Mouse (Mus musculus) neural tube, embryonic 15.5 days (tissue): ENCODE data around the gene Asic5. TPM values are rescaled to one million over a fixed set of nuclear protein-coding genes. Genes with fewer than 3 reads are reported as not detected.
A peak's percentile ranks its signal among the peaks of the same experiment; 100 is the strongest.

Source experiments
- ATAC-seq: fragments of 200-750 bp; cut with Nextera tagmentation; 2 replicates; pipeline ENCODE4 v1.8.0; 2017; ENCODE audit warnings: mild to moderate bottlenecking, moderate TSS enrichment, moderate library complexity; ENCODE audit not compliant: low FRiP score
- H3K27ac ChIP-seq: fragments of 300-500 bp; sonication (generic); replicated peaks from 2 replicates; pipeline ENCODE4 v1.5.1; 2015; ENCODE audit warnings: mild to moderate bottlenecking, inconsistent platforms
- H3K27me3 ChIP-seq: fragments of 300-500 bp; sonication (generic); replicated peaks from 2 replicates; pipeline ENCODE4 v1.6.1; 2015; ENCODE audit warnings: inconsistent platforms
- H3K36me3 ChIP-seq: fragments of 300-500 bp; sonication (generic); 2 replicates; pipeline ENCODE4 v1.6.1; 2015; ENCODE audit warnings: inconsistent platforms
- H3K4me1 ChIP-seq: fragments of 300-500 bp; sonication (generic); 2 replicates; pipeline ENCODE4 v1.6.1; 2015; ENCODE audit warnings: inconsistent platforms
- H3K4me2 ChIP-seq: fragments of 300-500 bp; sonication (generic); 2 replicates; pipeline ENCODE4 v1.6.1; 2015; ENCODE audit warnings: inconsistent platforms, mild to moderate bottlenecking, moderate library complexity
- H3K4me3 ChIP-seq: fragments of 300-500 bp; sonication (generic); replicated peaks from 2 replicates; pipeline ENCODE4 v1.5.1; 2015; ENCODE audit warnings: mild to moderate bottlenecking, inconsistent platforms
- H3K9ac ChIP-seq: fragments of 300-500 bp; sonication (generic); replicated peaks from 2 replicates; pipeline ENCODE4 v1.6.1; 2015; ENCODE audit warnings: mild to moderate bottlenecking, inconsistent platforms
- H3K9me3 ChIP-seq: fragments of 300-500 bp; sonication (generic); replicated peaks from 2 replicates; pipeline ENCODE4 v1.6.1; 2016; ENCODE audit warnings: inconsistent platforms
- WGBS: fragments of 180-500 bp; shearing (Covaris S2); methylation state at CpG from one replicate; pipeline ENCODE4 v1.1.7; 2015; ENCODE audit warnings: mixed read lengths; 5-methylcytosine and 5-hydroxymethylcytosine counted together
- polyA plus RNA-seq: library from polyadenylated mRNA; unstranded; fragments of >200 nt; fragmentation: Nextera tagmentation; extraction: Ambion mirVana; gene quantifications from 2 replicates; pipeline ENCODE4 v1.2.1, GENCODE M21; 2015

Gene Asic5
- not detected in 2 replicates for polyA plus RNA-seq

- no peaks in the 10 kb centered on the region for H3K4me1 ChIP-seq
- H3K9me3 ChIP-seq: no peaks in the 10 kb centered on the region
- H3K27ac ChIP-seq: no peak within 1 kb of the TSS
- no peaks in the 10 kb centered on the region for H3K27me3 ChIP-seq
- no peak for ATAC-seq
- no peak within 1 kb of the TSS for H3K4me2 ChIP-seq
- 87% methylated on average over 5 of the region's 5 CpGs for WGBS
- H3K36me3 ChIP-seq: no peaks in the 10 kb centered on the region
- no peak within 1 kb of the TSS for H3K4me3 ChIP-seq
- no peak within 1 kb of the TSS for H3K9ac ChIP-seq
Measured at GRCm38 (mm10) chr3:81981990-81982389, at the start of gene Asic5. Asic5 (plus strand) TSS chr3:81982290.

- no peak overlapping the region for H3K27ac ChIP-seq
- no peak overlapping the region for H3K9ac ChIP-seq
- H3K4me1 ChIP-seq: peaks cover 6% of the 10 kb centered on the region; the same call in 1 of the 2 replicates
- 81% methylated on average over 4 of the region's 4 CpGs for WGBS
- no peaks in the 10 kb centered on the region for H3K9me3 ChIP-seq
- H3K36me3 ChIP-seq: no peaks in the 10 kb centered on the region
- H3K27me3 ChIP-seq: no peaks in the 10 kb centered on the region
- no peak overlapping the region for H3K4me3 ChIP-seq
- H3K4me2 ChIP-seq: peak overlapping the region; percentile 74
- ATAC-seq: no peak
Measured at GRCm38 (mm10) chr3:81933348-81933747, 48.7 kb upstream of the Asic5 start.

- Histone ChIP-seq H3K9ac (no peak overlapping the region), H3K27me3 (no peaks in the 10 kb centered on the region), H3K4me2 (no peak overlapping the region), H3K27ac (no peak overlapping the region), H3K36me3 (no peaks in the 10 kb centered on the region), H3K4me3 (no peak overlapping the region), H3K9me3 (no peaks in the 10 kb centered on the region), H3K4me1 (no peaks in the 10 kb centered on the region)
- ATAC-seq: no peak
- WGBS: 80% methylated on average over 3 of the region's 3 CpGs
Measured at GRCm38 (mm10) chr3:81938924-81939323, 43.2 kb upstream of the Asic5 start.

GRCm38 (mm10) chr3:81942341-81942740 lies 39.7 kb upstream of the Asic5 start:
- Histone ChIP-seq H3K27ac (no peak overlapping the region), H3K27me3 (no peaks in the 10 kb centered on the region), H3K4me1 (no peaks in the 10 kb centered on the region), H3K9me3 (no peaks in the 10 kb centered on the region), H3K9ac (no peak overlapping the region), H3K4me2 (no peak overlapping the region), H3K36me3 (no peaks in the 10 kb centered on the region), H3K4me3 (no peak overlapping the region)
- 93% methylated on average over 3 of the region's 3 CpGs for WGBS
- no peak for ATAC-seq

- Histone ChIP-seq H3K4me1 (no peaks in the 10 kb centered on the region), H3K4me2 (no peak overlapping the region), H3K36me3 (no peaks in the 10 kb centered on the region), H3K27ac (no peak overlapping the region), H3K4me3 (no peak overlapping the region), H3K9me3 (no peaks in the 10 kb centered on the region), H3K27me3 (no peaks in the 10 kb centered on the region), H3K9ac (no peak overlapping the region)
- ATAC-seq: no peak
- 91% methylated on average over 3 of the region's 3 CpGs for WGBS
Measured at GRCm38 (mm10) chr3:81943097-81943496, 39.0 kb upstream of the Asic5 start.

GRCm38 (mm10) chr3:81944851-81945393 lies 37.2 kb upstream of the Asic5 start:
- H3K4me2 ChIP-seq: no peak overlapping the region
- no peak for ATAC-seq
- no peak overlapping the region for H3K27ac ChIP-seq
- H3K9me3 ChIP-seq: no peaks in the 10 kb centered on the region
- H3K9ac ChIP-seq: no peak overlapping the region
- 93% methylated on average over 7 of the region's 7 CpGs for WGBS
- no peaks in the 10 kb centered on the region for H3K36me3 ChIP-seq
- H3K4me3 ChIP-seq: no peak overlapping the region
- no peaks in the 10 kb centered on the region for H3K4me1 ChIP-seq
- no peaks in the 10 kb centered on the region for H3K27me3 ChIP-seq

GRCm38 (mm10) chr3:81949048-81949447 lies 33.0 kb upstream of the Asic5 start:
- Histone ChIP-seq H3K27me3 (no peaks in the 10 kb centered on the region), H3K36me3 (no peaks in the 10 kb centered on the region), H3K4me2 (no peak overlapping the region), H3K27ac (no peak overlapping the region), H3K4me1 (0 out of 2 replicates have a peak, but pooled peaks cover 2% of the 10 kb centered on the region), H3K4me3 (no peak overlapping the region), H3K9me3 (no peaks in the 10 kb centered on the region), H3K9ac (no peak overlapping the region)
- no peak for ATAC-seq
- 86% methylated on average over 1 of the region's 1 CpGs for WGBS

GRCm38 (mm10) chr3:81951785-81952184 lies 30.3 kb upstream of the Asic5 start:
- H3K4me3 ChIP-seq: no peak overlapping the region
- H3K9me3 ChIP-seq: no peaks in the 10 kb centered on the region
- H3K9ac ChIP-seq: no peak overlapping the region
- H3K4me1 ChIP-seq: 0 out of 2 replicates have a peak, but pooled peaks cover 2% of the 10 kb centered on the region
- 73% methylated on average over 2 of the region's 2 CpGs for WGBS
- H3K27me3 ChIP-seq: no peaks in the 10 kb centered on the region
- no peaks in the 10 kb centered on the region for H3K36me3 ChIP-seq
- ATAC-seq: no peak
- no peak overlapping the region for H3K27ac ChIP-seq
- no peak overlapping the region for H3K4me2 ChIP-seq

- Histone ChIP-seq H3K27me3 (no peaks in the 10 kb centered on the region), H3K27ac (no peak overlapping the region), H3K4me1 (0 out of 2 replicates have a peak, but pooled peaks cover 2% of the 10 kb centered on the region), H3K4me2 (no peak overlapping the region), H3K9me3 (no peaks in the 10 kb centered on the region), H3K36me3 (no peaks in the 10 kb centered on the region), H3K4me3 (no peak overlapping the region), H3K9ac (no peak overlapping the region)
- 83% methylated on average over 5 of the region's 5 CpGs for WGBS
- no peak for ATAC-seq
Measured at GRCm38 (mm10) chr3:81957484-81957883, 24.6 kb upstream of the Asic5 start.

- Histone ChIP-seq H3K27me3 (no peaks in the 10 kb centered on the region), H3K4me1 (no peaks in the 10 kb centered on the region), H3K36me3 (no peaks in the 10 kb centered on the region), H3K27ac (no peak overlapping the region), H3K4me2 (no peak overlapping the region), H3K4me3 (no peak overlapping the region), H3K9me3 (no peaks in the 10 kb centered on the region), H3K9ac (no peak overlapping the region)
- 83% methylated on average over 5 of the region's 5 CpGs for WGBS
- no peak for ATAC-seq
Measured at GRCm38 (mm10) chr3:81961336-81961735, 20.8 kb upstream of the Asic5 start.

GRCm38 (mm10) chr3:81963768-81964167 lies 18.3 kb upstream of the Asic5 start:
- no peaks in the 10 kb centered on the region for H3K27me3 ChIP-seq
- ATAC-seq: no peak
- no peak overlapping the region for H3K27ac ChIP-seq
- H3K9ac ChIP-seq: no peak overlapping the region
- WGBS: 76% methylated on average over 5 of the region's 5 CpGs
- no peaks in the 10 kb centered on the region for H3K36me3 ChIP-seq
- no peaks in the 10 kb centered on the region for H3K4me1 ChIP-seq
- no peak overlapping the region for H3K4me2 ChIP-seq
- no peaks in the 10 kb centered on the region for H3K9me3 ChIP-seq
- no peak overlapping the region for H3K4me3 ChIP-seq

GRCm38 (mm10) chr3:81964596-81964995 lies 17.5 kb upstream of the Asic5 start:
- no peak for ATAC-seq
- WGBS: 73% methylated on average over 3 of the region's 3 CpGs

More at GRCm38 (mm10) chr3:81964596-81964995, 17.5 kb upstream of the Asic5 start:
- Histone ChIP-seq H3K27ac (no peak overlapping the region), H3K9ac (no peak overlapping the region), H3K36me3 (no peaks in the 10 kb centered on the region), H3K4me2 (no peak overlapping the region), H3K4me1 (no peaks in the 10 kb centered on the region), H3K9me3 (no peaks in the 10 kb centered on the region), H3K27me3 (no peaks in the 10 kb centered on the region), H3K4me3 (no peak overlapping the region)
